Mouse (Mus musculus) A20 (cell line): ENCODE data around the gene Arl14.
"Not testable (repeated sequence)": the region's sequence is repeated elsewhere in the genome, so short reads cannot be mapped to it uniquely, and the experiment has no call there.

Experiments used
- DNase-seq: peaks from one replicate; pipeline ENCODE4 v3.0.0-alpha.2; 2011; ENCODE audit warnings: low read depth, low spot score

The Arl14 gene

DNA sequence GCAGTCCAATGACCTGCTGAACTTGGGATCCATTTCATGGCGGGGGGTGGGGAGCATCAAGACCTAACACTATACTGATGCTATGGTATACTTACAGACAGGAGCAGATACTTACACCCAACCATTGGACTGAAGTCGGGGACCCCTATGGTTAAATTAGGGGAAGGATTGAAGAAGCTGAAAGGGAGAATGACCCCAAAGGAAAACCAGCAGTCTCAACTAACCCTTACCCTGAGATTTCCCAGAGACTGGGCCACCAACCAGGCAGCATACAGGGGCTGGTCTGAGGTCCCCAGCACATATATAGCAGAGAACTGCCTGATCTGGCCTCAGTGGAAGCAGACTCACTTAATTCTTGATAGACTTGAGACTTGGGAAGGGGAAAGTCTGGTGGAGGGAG is 10.0 kb upstream of the Arl14 start:
- no peak for DNase-seq

DNA sequence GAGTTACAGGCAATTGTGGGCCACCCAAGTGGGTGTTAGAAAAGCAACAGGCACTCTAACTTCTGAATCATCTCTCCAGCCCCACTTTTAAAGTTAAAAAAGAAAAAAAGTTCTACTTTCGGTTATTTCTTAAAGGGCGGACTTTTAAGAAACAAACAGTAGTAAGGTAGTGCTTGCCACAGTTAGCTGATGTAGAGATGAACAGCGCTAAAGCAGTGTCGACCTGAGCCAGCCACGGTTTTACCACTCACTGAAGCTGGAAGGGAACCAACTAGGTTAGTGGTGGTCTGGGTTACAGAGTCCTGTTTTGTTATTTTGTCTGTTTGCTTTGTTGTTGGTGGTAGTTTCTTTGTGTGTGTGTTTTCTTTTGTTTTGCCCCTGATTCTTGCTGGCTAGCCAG is 8.8 kb upstream of the Arl14 start:
- no peak for DNase-seq

DNA sequence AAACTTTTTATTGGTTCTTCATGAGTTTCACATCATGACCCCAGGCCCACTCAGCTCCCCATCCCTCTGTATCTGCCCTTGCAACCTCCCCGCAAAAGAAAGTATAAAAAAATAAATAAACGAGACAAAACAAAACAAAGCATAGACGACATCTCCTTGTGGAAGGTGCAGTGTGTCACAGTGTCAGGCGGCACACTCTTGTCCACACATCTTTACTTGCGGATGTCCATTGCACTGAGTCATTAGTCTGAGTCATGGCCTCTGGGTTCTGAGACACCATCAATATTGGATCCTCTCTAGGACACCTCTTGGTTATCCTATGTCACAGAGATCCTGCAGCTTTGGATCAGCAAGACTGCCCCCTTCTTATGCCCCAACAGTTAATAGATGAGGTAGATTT is 7.7 kb upstream of the Arl14 start:
- DNase-seq, result no peak

DNA sequence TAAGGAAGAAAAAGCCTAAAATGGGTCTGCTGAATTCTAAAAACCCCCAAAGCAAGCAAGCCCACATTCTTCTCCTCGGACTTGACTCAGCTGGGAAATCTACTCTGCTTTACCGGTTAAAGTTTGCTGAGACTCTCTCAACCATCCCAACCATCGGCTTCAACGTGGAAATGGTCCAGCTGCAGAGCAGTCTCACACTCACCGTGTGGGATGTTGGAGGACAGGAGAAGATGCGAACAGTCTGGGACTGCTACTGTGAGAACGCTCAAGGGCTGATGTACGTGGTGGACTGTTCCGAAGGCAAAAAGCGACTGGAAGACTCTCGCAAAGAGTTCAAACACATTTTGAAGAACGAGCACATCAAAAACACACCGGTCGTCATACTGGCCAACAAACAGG is 282 bp downstream of the Arl14 start:
- DNase-seq, result no peak

DNA sequence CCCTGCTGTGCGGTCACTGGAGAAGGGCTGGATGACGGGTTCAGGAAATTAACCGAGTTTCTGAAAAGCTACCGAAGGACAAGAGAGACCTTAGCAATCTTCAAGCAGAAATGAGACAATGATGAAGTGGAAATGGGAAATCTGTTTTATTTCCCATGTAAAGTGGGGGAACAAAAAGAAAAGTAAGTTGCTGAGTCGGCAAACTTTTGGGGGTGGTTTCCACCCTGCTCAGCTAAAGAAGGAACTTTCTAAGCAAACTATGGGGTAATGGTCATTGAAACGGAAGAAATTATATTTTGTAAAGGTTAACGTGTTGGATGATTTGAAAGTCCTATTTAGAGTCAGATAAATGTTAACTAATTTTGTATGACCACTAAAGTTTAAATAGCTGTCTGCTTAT is 768 bp downstream of the Arl14 start:
- no peak for DNase-seq

DNA sequence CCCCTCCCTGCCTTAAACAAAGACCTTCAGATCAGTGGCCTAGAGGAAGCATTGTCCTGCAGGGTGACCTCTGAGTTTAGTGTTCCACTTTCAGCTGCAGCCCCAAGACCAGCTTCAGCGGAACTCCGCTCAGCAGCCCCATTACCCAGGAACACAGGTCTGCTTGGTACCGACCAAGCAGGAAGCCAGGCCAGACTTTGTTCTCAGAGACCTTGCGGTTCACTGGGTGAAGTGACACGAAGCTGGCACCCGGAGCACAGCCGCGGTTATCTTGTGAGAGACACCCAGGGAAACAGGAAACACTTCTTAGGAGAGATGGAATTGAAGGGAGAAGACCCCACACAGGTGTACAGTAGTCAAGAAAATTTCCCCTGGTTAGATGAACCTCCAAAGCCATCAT is 1.4 kb downstream of the Arl14 start:
- DNase-seq, result no peak

DNA sequence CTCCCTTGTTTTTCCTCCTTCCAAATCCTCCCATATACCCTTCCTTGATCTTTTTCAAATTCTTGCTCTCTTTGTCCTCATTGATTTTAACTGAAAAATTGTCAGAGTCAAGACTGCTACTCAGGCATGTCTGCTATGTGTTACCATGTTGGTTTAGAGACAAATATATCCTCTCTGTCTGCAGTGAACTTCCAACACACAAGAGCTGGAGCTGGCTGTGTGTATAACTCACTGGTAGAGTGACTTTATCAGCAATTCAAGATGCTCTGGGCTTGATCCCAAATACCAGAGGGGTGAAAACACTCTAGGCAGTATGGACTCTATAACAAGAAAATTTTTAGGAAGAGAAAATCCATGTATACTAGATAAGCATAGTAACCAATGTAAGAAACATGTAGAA is 2.8 kb downstream of the Arl14 start:
- DNase-seq, result no peak

DNA sequence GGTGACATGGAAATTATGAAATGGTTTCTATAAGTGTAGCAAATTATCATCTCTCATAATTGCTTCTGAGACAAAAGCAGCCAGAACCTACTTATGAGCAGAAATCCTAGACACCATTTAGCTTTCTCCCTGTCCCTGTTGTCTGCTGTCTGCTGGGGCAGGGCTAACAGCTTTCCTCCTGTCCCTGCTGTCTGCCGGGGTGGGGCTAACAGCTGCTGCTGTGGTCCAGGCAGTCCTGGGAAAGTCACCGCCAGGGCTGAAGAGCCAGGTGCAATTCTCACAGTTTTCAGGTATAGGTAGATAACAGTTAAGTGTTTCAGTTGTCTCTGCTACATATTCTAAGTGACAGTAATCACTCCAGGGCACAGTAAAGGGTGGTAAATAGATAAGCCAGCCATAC is 4.3 kb downstream of the Arl14 start:
- no peak for DNase-seq

DNA sequence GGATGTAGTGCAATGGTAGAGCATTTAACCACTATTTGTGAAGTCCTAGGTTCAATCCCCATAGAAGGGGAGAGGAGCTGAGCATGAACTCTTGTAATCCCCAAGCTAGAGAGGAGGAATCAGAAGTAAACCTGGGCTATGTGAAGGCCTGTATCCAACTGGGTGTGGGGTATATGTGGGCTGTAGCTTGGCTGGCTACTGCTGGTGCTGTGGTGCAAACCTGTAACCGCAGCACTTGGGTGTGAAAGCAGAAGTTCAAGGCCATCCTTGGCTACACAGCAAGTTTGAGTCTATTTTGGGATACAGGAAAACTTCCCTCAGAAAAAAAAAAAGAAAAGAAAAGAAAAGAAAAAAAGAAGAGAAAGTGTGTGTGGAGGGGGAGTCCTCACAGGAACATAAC is 5.8 kb downstream of the Arl14 start:
- peak; percentile 52 for DNase-seq

DNA sequence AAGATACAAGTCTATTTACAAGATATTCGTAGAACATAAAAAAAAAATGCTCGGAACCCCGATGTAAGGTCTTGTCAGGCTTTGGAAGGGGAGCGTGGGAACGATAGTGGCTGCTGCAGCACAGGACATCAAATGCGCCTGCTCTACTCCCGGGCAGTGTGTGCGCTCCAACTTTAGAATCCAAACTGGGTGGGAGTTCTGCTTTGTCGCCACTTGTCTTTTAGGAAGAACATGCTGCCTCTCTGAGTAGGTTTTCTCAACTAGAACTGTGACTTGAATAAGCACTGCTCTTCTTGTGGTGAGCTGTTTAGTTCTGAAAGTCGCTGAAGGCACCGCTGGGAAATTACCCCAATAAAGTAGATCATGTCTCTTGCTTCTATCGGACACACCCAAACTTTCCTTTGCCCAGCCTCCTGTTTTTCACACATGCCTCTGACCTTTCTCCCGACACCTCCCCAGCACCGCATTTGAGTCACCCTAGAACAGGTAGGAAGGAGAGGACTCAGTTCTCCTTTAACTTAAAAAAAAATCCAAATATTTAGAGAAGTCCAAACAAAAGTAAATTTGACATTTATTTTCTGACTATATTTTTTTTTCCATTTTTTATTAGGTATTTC is 9.4 kb downstream of the Arl14 start:
- no peak for DNase-seq

DNA sequence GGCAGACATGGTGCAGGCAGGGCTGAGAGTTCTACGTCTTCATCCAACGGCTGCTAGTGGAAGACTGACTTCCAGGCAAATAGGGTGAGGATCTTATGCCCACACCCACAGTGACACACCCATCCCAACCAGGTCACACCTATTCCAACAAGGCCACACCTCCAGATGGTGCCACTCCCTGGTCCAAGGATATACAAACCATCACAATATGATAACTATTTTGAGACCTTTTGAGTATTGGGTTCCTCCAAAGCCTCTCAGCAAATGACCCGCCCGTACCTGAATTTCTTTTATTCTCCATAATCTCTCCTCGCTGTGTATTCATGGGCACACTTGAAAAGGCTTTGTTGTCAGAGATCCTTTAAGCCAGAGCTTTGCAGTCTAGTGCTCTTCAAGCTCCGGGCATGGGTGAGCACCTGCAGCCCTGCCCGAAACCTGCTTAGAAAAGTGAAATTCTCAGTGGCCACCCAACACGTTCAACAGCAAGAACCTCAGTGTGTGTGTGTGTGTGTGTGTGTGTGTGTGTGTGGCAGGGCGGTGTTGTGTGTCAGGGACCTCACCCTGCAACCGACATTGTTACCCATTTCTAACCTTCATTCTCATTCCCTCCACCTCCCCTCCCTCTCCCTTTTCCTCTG is 11.5 kb downstream of the Arl14 start:
- not testable (repeated sequence) for DNase-seq

DNA sequence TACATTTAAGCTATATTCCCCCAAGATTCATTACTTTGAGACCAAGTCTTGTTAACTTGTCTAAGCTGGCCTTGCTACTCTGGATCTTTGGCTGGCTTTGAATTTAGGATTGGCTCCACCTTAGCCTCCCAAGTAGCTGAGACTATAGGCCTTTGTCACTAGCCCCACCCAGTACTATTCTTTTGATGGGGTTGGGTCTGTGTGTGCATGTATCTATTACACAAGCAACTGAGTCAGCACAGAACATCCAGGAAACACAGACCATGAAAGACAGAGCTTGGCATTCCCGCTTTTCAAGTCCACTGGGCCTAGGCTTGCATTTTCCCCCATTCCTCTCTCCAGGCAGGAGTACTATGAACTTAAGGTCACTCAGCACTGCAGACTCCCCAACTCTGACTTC is 12.3 kb downstream of the Arl14 start:
- DNase-seq, result no peak

DNA sequence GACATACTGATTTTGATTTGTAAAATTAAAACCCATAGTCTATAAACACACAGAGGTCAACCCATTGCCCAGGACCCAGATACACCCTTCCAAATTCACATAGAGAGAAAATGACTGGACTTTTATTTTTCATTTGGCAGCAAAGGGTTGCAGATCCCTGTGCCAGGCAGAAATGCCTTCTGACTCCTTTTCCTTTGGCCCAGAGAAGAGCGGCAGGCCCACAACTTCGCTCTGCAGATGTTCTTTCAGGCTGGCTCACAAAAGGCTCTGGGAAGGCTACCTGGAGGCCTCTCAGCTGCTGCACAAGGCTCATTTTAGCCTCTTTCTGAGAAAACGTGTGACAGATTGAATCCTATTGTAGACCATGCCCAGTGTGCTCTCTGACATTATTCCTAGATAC is 13.6 kb downstream of the Arl14 start:
- DNase-seq, result no peak

DNA sequence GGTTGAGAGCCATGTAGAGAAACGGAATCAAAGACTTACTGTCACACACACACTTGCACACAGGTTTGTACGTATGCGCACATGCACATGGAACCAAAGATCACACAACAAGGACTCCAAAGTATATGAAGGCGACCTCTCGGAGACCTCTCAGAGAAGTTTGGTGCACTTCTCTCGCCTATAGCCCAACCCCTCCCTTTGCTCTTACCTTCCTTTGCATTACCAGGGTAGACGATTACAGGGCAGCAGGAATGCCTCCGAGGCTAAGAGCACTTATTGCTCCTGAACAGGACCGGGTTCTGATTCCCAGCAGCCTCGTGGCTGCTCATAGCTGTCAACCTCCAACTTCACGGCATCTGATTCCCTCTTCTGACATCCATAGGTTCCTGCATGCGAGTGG is 14.3 kb downstream of the Arl14 start:
- no peak for DNase-seq

DNA sequence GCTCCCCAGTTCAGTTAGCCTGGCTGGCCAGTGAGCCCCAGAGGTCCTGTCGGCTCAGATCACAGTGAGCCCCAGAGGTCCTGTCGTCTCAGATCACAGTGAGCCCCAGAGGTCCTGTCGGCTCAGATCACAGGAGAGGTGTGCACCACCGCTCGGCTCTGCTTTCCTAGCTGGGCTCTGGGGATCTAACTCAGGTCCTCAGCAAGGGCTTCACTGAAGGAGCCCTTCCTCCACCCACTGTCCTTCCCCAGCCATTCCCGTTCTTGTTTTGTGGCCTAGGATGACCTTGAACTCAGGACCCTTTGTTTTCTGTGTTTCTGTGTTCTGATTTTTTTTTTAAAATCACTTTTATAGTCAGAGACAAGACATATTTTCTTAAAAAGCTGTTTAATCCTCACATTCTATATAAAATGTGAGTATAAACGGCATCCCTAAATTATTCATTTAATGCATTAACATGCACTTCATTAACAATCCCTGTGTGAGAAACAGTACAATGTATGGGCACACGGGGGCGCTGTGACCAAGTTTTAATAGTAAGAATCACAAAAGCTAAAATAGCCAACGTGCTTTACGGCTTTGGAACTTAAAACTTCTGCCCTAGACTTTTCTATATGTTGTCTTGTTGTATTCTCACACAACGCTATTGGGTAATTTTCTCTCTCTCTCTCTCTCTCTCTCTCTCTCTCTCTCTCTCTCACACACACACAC is 16.1 kb downstream of the Arl14 start:
- DNase-seq, result peak; percentile 67

DNA sequence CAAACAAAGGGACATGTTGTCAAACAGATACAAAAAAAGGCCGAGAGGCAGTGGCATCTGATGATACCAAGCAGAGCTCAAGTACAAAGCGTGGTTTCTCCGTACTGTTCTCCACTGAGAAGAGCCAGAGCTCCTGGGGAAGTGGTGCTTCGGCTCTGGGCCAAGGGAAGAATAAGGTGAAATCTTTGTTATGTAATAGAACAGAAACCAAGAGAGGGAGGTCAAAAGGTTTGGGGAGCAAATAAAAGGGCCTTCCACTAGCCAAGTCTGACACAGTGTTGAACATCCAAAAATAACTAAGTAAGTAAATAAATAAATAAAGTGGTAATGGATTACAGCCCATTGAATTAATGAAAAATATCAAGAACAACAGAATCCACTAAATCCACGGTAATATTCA is 17.0 kb downstream of the Arl14 start:
- no peak for DNase-seq

DNA sequence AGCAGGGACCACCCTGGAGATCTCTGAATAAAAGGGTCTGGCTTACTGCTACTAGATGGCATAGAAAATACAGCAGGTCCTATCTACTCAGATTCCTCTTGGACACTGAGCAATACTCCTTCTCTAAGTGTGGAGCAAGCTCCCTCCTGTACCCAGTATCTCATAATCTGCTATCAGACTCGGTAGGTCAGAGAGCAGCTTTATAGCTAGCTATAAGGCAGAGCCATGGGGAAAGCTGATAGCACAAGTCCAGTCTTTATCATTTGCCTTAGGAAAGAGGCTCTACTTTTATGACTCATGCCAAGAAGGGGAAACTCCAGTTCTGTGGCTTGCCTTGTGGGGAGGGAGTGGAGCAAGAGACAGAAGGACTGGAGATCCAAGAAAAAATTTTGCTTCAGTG is 18.8 kb downstream of the Arl14 start:
- no peak for DNase-seq

DNA sequence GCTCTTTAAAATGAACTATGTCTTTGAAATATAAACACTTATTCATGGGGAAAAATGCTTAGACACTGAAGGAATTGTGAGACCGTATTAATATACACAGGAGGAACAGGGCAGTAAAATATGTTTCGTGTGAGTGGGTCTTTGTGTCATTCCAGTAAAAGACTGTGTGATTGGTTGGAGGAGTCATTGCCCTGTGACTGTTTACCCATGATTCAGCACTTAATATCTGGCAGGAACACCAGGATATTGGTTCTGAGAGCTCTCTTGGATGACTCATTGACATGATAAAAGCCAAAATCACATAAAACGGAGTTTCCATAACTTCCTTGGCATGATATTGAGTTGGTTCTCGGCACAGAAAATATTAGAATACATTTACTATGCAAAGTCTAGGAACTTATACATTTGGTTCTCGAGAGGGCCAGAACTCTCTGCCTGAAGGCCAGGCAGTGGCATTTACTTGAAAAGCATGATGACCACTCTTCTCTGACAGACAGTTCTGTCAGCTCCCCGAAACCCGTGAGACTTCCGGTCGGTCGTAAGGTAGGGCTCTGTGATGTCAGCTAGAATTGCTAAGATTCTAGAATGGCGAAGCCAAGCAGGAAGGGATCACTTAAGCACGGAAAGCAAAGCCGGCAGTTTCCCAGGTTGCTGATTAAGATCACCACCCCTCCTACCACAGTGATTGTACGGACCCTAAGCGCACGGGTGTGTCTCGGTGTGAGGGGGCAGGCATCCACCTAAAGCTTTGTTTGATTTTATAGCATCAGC is 31.1 kb downstream of the Arl14 start:
- DNase-seq, result no peak

DNA sequence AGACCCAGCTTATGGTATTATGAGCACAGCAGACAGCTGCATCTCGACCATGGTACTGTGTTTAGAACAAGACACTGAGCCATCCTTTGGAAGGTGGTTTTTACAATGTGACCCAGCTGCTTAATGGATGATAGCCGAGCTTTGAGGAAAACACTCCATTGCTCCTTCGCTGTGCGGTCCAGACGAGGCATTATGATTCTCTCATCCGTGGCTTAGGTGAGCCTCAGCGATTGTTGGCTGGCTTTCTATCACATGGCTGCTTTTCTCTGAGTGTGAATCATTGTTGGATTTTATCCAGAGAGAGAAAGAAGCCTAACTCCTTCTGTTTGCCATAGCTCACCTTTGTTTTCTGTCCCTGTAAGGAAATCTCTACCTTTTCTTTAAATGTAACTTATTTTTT is 32.5 kb downstream of the Arl14 start:
- no peak for DNase-seq

DNA sequence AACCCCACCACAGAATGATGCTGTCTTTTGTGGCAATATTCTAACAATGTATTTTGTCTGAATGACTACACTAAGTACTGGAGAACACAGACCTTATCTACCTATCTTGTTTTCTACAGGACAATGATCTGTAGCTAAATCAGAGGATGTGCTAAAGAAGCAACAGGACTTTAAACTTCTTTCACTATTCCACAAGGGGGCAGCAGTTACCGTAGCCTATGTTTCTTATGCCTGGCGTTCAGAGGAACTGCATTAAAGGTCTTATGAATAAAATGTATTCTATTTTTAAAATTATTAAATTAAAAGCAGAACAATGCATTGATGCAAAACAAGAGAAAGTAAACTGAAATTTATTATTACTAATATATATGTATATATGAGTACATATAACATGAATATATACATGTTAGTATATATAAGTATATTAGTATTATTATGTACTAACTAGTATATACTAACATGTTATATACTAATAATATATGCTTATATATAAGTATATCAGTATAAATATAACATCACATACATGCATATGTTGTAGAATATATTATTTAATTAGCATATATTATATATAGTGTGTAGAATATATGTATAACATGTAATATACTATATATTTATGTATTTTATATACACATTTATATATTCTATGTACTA is 35.0 kb downstream of the Arl14 start:
- DNase-seq, result peak; percentile 61

DNA sequence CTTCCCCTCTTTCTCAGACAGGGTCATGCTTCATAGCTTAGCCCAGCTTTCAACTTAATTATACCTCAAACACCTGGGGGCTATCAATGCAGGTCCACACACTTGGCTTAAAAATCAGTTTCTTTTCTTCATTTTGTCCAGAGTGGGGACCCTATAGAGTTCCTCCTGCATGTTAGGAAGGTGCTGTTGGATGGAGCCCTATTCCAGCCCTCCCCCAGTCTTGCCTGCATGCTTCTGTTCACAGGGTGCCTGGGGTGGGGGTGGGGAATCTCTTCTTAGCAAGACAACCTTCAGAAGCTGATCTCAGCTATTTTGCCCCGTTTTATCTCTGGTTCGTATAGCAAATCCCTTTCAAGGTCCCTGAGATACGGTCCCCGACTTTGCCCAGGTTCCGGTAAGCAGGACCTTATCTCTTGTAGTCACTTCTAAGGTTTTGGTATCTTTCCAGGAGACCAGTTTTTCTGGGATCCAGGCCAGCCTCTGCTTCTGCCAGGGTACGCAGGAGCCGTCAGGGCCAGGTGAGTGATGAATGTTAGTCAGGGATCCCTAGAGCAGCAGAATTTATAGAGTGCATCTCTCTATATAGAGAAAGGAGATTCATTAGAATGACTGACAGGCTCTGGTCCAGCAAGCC is 40.9 kb downstream of the Arl14 start:
- DNase-seq, result no peak

DNA sequence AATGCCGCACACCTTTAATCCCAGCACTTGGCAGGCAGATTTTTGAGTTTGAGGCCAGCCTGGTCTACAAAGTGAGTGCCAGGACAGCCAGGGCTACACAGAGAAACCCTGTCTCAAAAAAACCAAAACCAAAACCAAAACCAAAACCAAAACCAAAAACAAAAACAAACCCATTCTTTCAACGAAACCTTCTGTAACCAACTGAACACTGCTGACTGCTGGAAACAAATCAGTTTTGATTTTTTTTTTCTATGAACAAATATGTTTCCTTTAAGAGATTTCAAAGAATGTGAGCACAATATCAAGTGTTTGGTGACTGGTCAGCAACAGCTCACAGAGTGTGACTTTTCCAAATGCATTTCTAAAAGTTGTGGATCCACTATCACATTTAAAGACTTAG is 42.1 kb downstream of the Arl14 start:
- not testable (repeated sequence) for DNase-seq
